Mouse (Mus musculus): ENCODE measurements around the gene Zc2hc1c.
"Not testable (repeated sequence)": the region's sequence is repeated elsewhere in the genome, so short reads cannot be mapped to it uniquely, and the experiment has no call there.

The Zc2hc1c gene

GRCm38 (mm10) chr12:85288486-85289156 is at the start of gene Zc2hc1c:
Gene Zc2hc1c (plus strand): TSS chr12:85288591.
- peak; percentile 76 to 80 for DNase-seq (ENCODE audit: low spot score in 2 of 2)

- no peak for DNase-seq (ENCODE audit: low spot score in 2 of 2)
Measured at GRCm38 (mm10) chr12:85252083-85252482, 36.3 kb upstream of the Zc2hc1c start.

- DNase-seq (ENCODE audit: low spot score in 2 of 2), result no peak
Measured at GRCm38 (mm10) chr12:85256074-85256751, 32.2 kb upstream of the Zc2hc1c start.

GRCm38 (mm10) chr12:85257008-85257639 is 31.3 kb upstream of the Zc2hc1c start:
- peak; percentile 50 to 51 for DNase-seq (ENCODE audit: low spot score in 2 of 2)

GRCm38 (mm10) chr12:85262489-85262888 is 25.9 kb upstream of the Zc2hc1c start:
- no peak for DNase-seq (ENCODE audit: low spot score in 2 of 2)

- no peak for DNase-seq (ENCODE audit: low spot score in 2 of 2)
Measured at GRCm38 (mm10) chr12:85263190-85263589, 25.2 kb upstream of the Zc2hc1c start.

- no peak for DNase-seq (ENCODE audit: low spot score in 2 of 2)
Measured at GRCm38 (mm10) chr12:85264531-85264930, 23.9 kb upstream of the Zc2hc1c start.

- no peak for DNase-seq (ENCODE audit: low spot score in 2 of 2)
Measured at GRCm38 (mm10) chr12:85264940-85265339, 23.5 kb upstream of the Zc2hc1c start.

GRCm38 (mm10) chr12:85266248-85266647 is 22.1 kb upstream of the Zc2hc1c start:
- DNase-seq (ENCODE audit: low spot score in 2 of 2), result no peak

- DNase-seq (ENCODE audit: low spot score in 2 of 2), result no peak
Measured at GRCm38 (mm10) chr12:85269821-85270220, 18.6 kb upstream of the Zc2hc1c start.

- peak; percentile 87 to 88 for DNase-seq (ENCODE audit: low spot score in 2 of 2)
Measured at GRCm38 (mm10) chr12:85270319-85270718, 18.1 kb upstream of the Zc2hc1c start, which contains the start of gene Mlh3. Gene Mlh3 (minus strand): TSS chr12:85270599.

- no peak for DNase-seq (ENCODE audit: low spot score in 2 of 2)
Measured at GRCm38 (mm10) chr12:85271132-85271842, 17.1 kb upstream of the Zc2hc1c start.

- DNase-seq (ENCODE audit: low spot score in 2 of 2), result no peak
Measured at GRCm38 (mm10) chr12:85271843-85272206, 16.6 kb upstream of the Zc2hc1c start.

GRCm38 (mm10) chr12:85273508-85273907 is 14.9 kb upstream of the Zc2hc1c start:
- no peak for DNase-seq (ENCODE audit: low spot score in 2 of 2)

GRCm38 (mm10) chr12:85276273-85276672 is 12.1 kb upstream of the Zc2hc1c start:
- no peak for DNase-seq (ENCODE audit: low spot score in 2 of 2)

GRCm38 (mm10) chr12:85278919-85279318 is 9.5 kb upstream of the Zc2hc1c start:
- DNase-seq (ENCODE audit: low spot score in 2 of 2), result no peak

- DNase-seq (ENCODE audit: low spot score in 2 of 2), result no peak
Measured at GRCm38 (mm10) chr12:85279396-85280080, 8.9 kb upstream of the Zc2hc1c start.

- peak; percentile 95 to 97 for DNase-seq (ENCODE audit: low spot score in 2 of 2)
Measured at GRCm38 (mm10) chr12:85280105-85280844, 8.1 kb upstream of the Zc2hc1c start.

- DNase-seq (ENCODE audit: low spot score in 2 of 2), result no peak
Measured at GRCm38 (mm10) chr12:85280845-85281651, 7.3 kb upstream of the Zc2hc1c start.

GRCm38 (mm10) chr12:85281756-85282155 is 6.6 kb upstream of the Zc2hc1c start:
- not testable (repeated sequence) for DNase-seq (ENCODE audit: low spot score in 2 of 2)
